Mouse (Mus musculus) embryo, embryonic 10.5 days (tissue): ENCODE measurements around the gene Gm10471.
A peak's percentile ranks its signal among the peaks of the same experiment; 100 is the strongest.
"Not testable (repeated sequence)": the region's sequence is repeated elsewhere in the genome, so short reads cannot be mapped to it uniquely, and the experiment has no call there.

Source experiments
- DNase-seq: peaks from one replicate; pipeline ENCODE4 v3.0.0-alpha.2; 2015; ENCODE audit warnings: low spot score

The Gm10471 gene

DNA sequence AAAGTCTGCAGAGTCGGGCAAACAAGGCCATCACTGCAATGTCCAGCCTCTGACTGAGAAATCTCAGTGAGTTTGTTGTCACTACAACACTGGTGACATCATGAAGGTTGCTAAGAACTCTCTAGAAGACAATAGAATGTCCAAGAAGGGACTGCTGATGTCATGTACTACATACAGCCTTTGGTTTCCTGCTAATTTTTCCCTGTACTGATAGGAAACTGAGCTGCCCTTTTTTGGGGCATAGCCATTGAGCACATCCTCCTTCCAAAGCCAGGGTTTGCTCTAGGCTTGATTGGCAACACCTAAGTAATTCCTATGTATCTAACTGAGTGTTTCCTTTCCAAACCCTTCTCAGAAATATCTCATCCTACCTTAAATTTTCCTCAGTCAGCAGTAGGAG, at the start of gene Gm10471:
Gene Gm10471, minus strand, starts transcription at position 101 of the 400 bp plus-strand sequence.
- DNase-seq, result not testable (repeated sequence)

GRCm38 (mm10) chr5:26121321-26121720, 32.2 kb upstream of the Gm10471 start, which contains the start of gene Gm10220:
Gene Gm10220 (minus strand): TSS chr5:26121421.
- not testable (repeated sequence) for DNase-seq

DNA sequence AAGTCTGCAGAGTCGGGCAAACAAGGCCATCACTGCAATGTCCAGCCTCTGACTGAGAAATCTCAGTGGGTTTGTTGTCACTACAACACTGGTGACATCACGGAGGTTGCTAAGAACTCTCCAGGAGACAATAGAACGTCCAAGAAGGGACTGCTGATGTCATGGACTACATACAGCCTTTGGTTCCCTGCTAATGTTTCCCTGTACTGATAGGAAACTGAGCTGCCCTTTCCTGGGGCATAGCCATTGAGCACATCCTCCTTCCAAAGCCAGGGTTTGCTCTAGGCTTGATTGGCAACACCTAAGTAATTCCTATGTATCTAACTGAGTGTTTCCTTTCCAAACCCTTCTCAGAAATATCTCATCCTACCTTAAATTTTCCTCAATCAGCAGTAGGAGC, 16.2 kb upstream of the Gm10471 start, which contains the start of gene 5031410I06Rik:
Gene 5031410I06Rik, minus strand, starts transcription at position 101 of the 400 bp plus-strand sequence.
- not testable (repeated sequence) for DNase-seq

GRCm38 (mm10) chr5:26079023-26079422, 10.1 kb downstream of the Gm10471 start:
- DNase-seq, result peak; percentile 18

GRCm38 (mm10) chr5:26070716-26071115, 18.4 kb downstream of the Gm10471 start:
- DNase-seq, result no peak

DNA sequence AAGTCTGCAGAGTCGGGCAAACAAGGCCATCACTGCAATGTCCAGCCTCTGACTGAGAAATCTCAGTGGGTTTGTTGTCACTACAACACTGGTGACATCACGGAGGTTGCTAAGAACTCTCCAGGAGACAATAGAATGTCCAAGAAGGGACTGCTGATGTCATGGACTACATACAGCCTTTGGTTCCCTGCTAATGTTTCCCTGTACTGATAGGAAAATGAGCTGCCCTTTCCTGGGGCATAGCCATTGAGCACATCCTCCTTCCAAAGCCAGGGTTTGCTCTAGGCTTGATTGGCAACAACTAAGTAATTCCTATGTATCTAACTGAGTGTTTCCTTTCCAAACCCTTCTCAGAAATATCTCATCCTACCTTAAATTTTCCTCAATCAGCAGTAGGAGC, 30.6 kb downstream of the Gm10471 start, which contains the start of gene Gm7347:
Gene Gm7347, minus strand, starts transcription at position 101 of the 400 bp plus-strand sequence.
- not testable (repeated sequence) for DNase-seq

DNA sequence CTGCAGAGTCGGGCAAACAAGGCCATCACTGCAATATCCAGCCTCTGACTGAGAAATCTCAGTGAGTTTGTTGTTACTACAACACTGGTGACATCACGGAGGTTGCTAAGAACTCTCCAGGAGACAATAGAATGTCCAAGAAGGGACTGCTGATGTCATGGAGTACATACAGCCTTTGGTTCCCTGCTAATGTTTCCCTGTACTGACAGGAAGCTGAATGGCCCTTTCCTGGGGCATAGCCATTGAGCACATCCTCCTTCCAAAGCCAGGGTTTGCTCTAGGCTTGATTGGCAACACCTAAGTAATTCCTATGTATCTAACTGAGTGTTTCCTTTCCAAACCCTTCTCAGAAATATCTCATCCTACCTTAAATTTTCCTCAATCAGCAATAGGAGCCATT, 49.6 kb downstream of the Gm10471 start, which contains the start of gene Speer4a:
Gene Speer4a, minus strand, starts transcription at position 101 of the 400 bp plus-strand sequence.
- DNase-seq, result not testable (repeated sequence)
